Mouse (Mus musculus): ENCODE data around the gene Arhgef16. TPM values are rescaled to one million over a fixed set of nuclear protein-coding genes. Genes with fewer than 3 reads are reported as not detected.
A peak's percentile ranks its signal among the peaks of the same experiment; 100 is the strongest.

Gene Arhgef16
- 69.0 and 179 TPM in 2 replicates for polyA plus RNA-seq (2012; rRNA removed)

GRCm38 (mm10) chr4:154301466-154301881 is at the start of gene Arhgef16:
Arhgef16 (minus strand) TSS chr4:154301676.
- WGBS, result 9% methylated on average over 7 of the region's 7 CpGs
- Histone ChIP-seq H3K27ac (ENCODE audit: insufficient read depth, low read depth, low read length) (peak within 1 kb of the TSS; percentile 82), H3K4me1 (ENCODE audit: control insufficient read depth, insufficient read depth, insufficient read length, low read length) (peaks cover 11% of the 10 kb centered on the region; the same call in 1 of the 2 replicates), H3K36me3 (ENCODE audit: control insufficient read depth, insufficient read depth, low read length) (peaks cover 2% of the 10 kb centered on the region; the same call in 1 of the 2 replicates), H3K4me3 (ENCODE audit: low read depth, low read length) (peak within 1 kb of the TSS; percentile 93), H3K27me3 (ENCODE audit: control insufficient read depth, insufficient read depth, low read length) (no peaks in the 10 kb centered on the region)
- peak; percentile 87; the same call in 1 of the 2 replicates for TF ChIP-seq CTCF (IDR thresholded peaks at IDR 0.05; ENCODE audit: extremely low read depth, insufficient read length, insufficient replicate concordance, low read depth, low read length)
- no peak; the same call in 1 of the 2 replicates for TF ChIP-seq POLR2A (IDR thresholded peaks at IDR 0.05; ENCODE audit: low read depth, low read length)

- 12% methylated on average over 11 of the region's 11 CpGs for WGBS
- Histone ChIP-seq H3K36me3 (ENCODE audit: control insufficient read depth, insufficient read depth, low read length) (peaks cover 2% of the 10 kb centered on the region; the same call in 1 of the 2 replicates), H3K27ac (ENCODE audit: insufficient read depth, low read depth, low read length) (no peak overlapping the region), H3K4me3 (ENCODE audit: low read depth, low read length) (no peak overlapping the region), H3K4me1 (ENCODE audit: control insufficient read depth, insufficient read depth, insufficient read length, low read length) (peaks cover 9% of the 10 kb centered on the region), H3K27me3 (ENCODE audit: control insufficient read depth, insufficient read depth, low read length) (no peaks in the 10 kb centered on the region)
- no peak for TF ChIP-seq POLR2A (IDR thresholded peaks at IDR 0.05; ENCODE audit: low read depth, low read length)
- TF ChIP-seq CTCF (IDR thresholded peaks at IDR 0.05; ENCODE audit: extremely low read depth, insufficient read length, insufficient replicate concordance, low read depth, low read length), result no peak
These were observed 46.8 kb upstream of the Arhgef16 start for GRCm38 (mm10) chr4:154348197-154348786.

GRCm38 (mm10) chr4:154346731-154347522 is 45.5 kb upstream of the Arhgef16 start:
- 87% methylated on average over 19 of the region's 19 CpGs for WGBS
- Histone ChIP-seq H3K36me3 (ENCODE audit: control insufficient read depth, insufficient read depth, low read length) (peaks cover 3% of the 10 kb centered on the region), H3K4me1 (ENCODE audit: control insufficient read depth, insufficient read depth, insufficient read length, low read length) (peaks cover 9% of the 10 kb centered on the region), H3K4me3 (ENCODE audit: low read depth, low read length) (no peak overlapping the region), H3K27ac (ENCODE audit: insufficient read depth, low read depth, low read length) (no peak overlapping the region), H3K27me3 (ENCODE audit: control insufficient read depth, insufficient read depth, low read length) (no peaks in the 10 kb centered on the region)
- TF ChIP-seq CTCF (IDR thresholded peaks at IDR 0.05; ENCODE audit: extremely low read depth, insufficient read length, insufficient replicate concordance, low read depth, low read length) (no peak), POLR2A (IDR thresholded peaks at IDR 0.05; ENCODE audit: low read depth, low read length) (no peak)

GRCm38 (mm10) chr4:154336650-154337049 is 35.2 kb upstream of the Arhgef16 start:
- Histone ChIP-seq H3K4me1 (ENCODE audit: control insufficient read depth, insufficient read depth, insufficient read length, low read length) (no peaks in the 10 kb centered on the region), H3K36me3 (ENCODE audit: control insufficient read depth, insufficient read depth, low read length) (peaks cover 6% of the 10 kb centered on the region; the same call in 1 of the 2 replicates), H3K27ac (ENCODE audit: insufficient read depth, low read depth, low read length) (0 out of 2 replicates have a peak overlapping the region, but pooled peaks have one; percentile 6), H3K4me3 (ENCODE audit: low read depth, low read length) (no peak overlapping the region), H3K27me3 (ENCODE audit: control insufficient read depth, insufficient read depth, low read length) (no peaks in the 10 kb centered on the region)
- TF ChIP-seq CTCF (IDR thresholded peaks at IDR 0.05; ENCODE audit: extremely low read depth, insufficient read length, insufficient replicate concordance, low read depth, low read length) (no peak), POLR2A (IDR thresholded peaks at IDR 0.05; ENCODE audit: low read depth, low read length) (no peak)
- WGBS, result 69% methylated on average over 10 of the region's 10 CpGs

GRCm38 (mm10) chr4:154335761-154336160 is 34.3 kb upstream of the Arhgef16 start, which contains the start of gene B230104I21Rik:
B230104I21Rik (plus strand) TSS chr4:154336127.
- peak within 1 kb of the TSS; percentile 54 for H3K4me3 ChIP-seq (ENCODE audit: low read depth, low read length)
- 64% methylated on average over 12 of the region's 12 CpGs for WGBS
- peaks cover 4% of the 10 kb centered on the region; the same call in 1 of the 2 replicates for H3K36me3 ChIP-seq (ENCODE audit: control insufficient read depth, insufficient read depth, low read length)
- H3K27me3 ChIP-seq (ENCODE audit: control insufficient read depth, insufficient read depth, low read length), result no peaks in the 10 kb centered on the region
- peak within 1 kb of the TSS; percentile 6; the same call in 1 of the 2 replicates for H3K27ac ChIP-seq (ENCODE audit: insufficient read depth, low read depth, low read length)
- H3K4me1 ChIP-seq (ENCODE audit: control insufficient read depth, insufficient read depth, insufficient read length, low read length), result no peaks in the 10 kb centered on the region
- TF ChIP-seq POLR2A (IDR thresholded peaks at IDR 0.05; ENCODE audit: low read depth, low read length), result no peak
- no peak for TF ChIP-seq CTCF (IDR thresholded peaks at IDR 0.05; ENCODE audit: extremely low read depth, insufficient read length, insufficient replicate concordance, low read depth, low read length)

- 78% methylated on average over 48 of the region's 48 CpGs for whole genome bisulfite sequencing
- TF ChIP-seq CTCF (IDR thresholded peaks at IDR 0.05; ENCODE audit: extremely low read depth, insufficient read length, insufficient replicate concordance, low read depth, low read length), result no peak
- no peak for TF ChIP-seq POLR2A (IDR thresholded peaks at IDR 0.05; ENCODE audit: low read depth, low read length)
- Histone ChIP-seq H3K27ac (ENCODE audit: insufficient read depth, low read depth, low read length) (no peak overlapping the region), H3K4me3 (ENCODE audit: low read depth, low read length) (peak overlapping the region; percentile 54), H3K36me3 (ENCODE audit: control insufficient read depth, insufficient read depth, low read length) (peaks cover 4% of the 10 kb centered on the region; the same call in 1 of the 2 replicates), H3K27me3 (ENCODE audit: control insufficient read depth, insufficient read depth, low read length) (no peaks in the 10 kb centered on the region), H3K4me1 (ENCODE audit: control insufficient read depth, insufficient read depth, insufficient read length, low read length) (no peaks in the 10 kb centered on the region)
These were observed 33.4 kb upstream of the Arhgef16 start for GRCm38 (mm10) chr4:154334699-154335402.
